ENCODE assay signal across 9 mouse cellular contexts in genomic region chr6:54812276-54812675, GRCm38 (mm10). TPM values are rescaled to one million over a fixed set of nuclear protein-coding genes. Genes with fewer than 3 reads are reported as not detected.
DNase-seq lines count a peak whose midpoint lies in the region; ATAC-seq lines count a peak whose summit lies in the region.
"Had no signal": no experiment of that assay in that cellular context is flagged by ENCODE, and none has a peak within 500 bp of the region (broad histone marks: within the 10 kb centered on the region; RNA-seq: fewer than 3 reads in every experiment).

No protein-coding gene starts in this region.

- no peak for ATAC-seq in lung, embryonic 15.5 days (ENCODE audit: borderline replicate concordance, extremely low read depth, low FRiP score, low TSS enrichment)

- no peak overlapping the region for H3K4me3 ChIP-seq in lung, embryonic 15.5 days
- H3K4me3 ChIP-seq: embryonic facial prominence, embryonic 12.5 days had no signal

- no peaks in the 10 kb centered on the region for H3K36me3 ChIP-seq in lung, embryonic 15.5 days
- H3K36me3 ChIP-seq: embryonic facial prominence, embryonic 12.5 days had no signal

- DNase-seq in adrenal gland, postnatal 10 days, result peak; percentile 41
- DNase-seq in adrenal gland, adult (ENCODE audit: inconsistent age in 2 of 2, low spot score in 1 of 2), result no peak
- peak; percentile 37 for DNase-seq in left cerebral cortex, postnatal 4 days
- DNase-seq in left cerebral cortex, postnatal 25 days (ENCODE audit: low spot score in 2 of 2), result no peak
- DNase-seq in gastrocnemius, postnatal 14 days, result peak; percentile 43
- DNase-seq in spleen, postnatal 10 days (ENCODE audit: low spot score in 2 of 2), result no peak
- DNase-seq in thymus, postnatal 4 days, result no peak

- H3K4me2 ChIP-seq in lung, embryonic 15.5 days, result peak overlapping the region; percentile 32
- H3K4me2 ChIP-seq: embryonic facial prominence, embryonic 12.5 days had no signal

- intact Hi-C loops in left cerebral cortex, postnatal 4 days (cut with DNase I), result loop anchor here (10.0 kb wide), 1 partner anchor 183 kb away; the partner anchor contains the start of gene Ggct
- intact Hi-C loops in left cerebral cortex, postnatal 25 days (cut with DNase I), result no loop called here
- intact Hi-C loops in gastrocnemius, postnatal 14 days (cut with DNase I; ENCODE audit: low total_unique reads), result no loop called here

- H3K9ac ChIP-seq in lung, embryonic 15.5 days, result no peak overlapping the region
- H3K9ac ChIP-seq: embryonic facial prominence, embryonic 12.5 days had no signal

- H3K4me1 ChIP-seq in lung, embryonic 15.5 days, result peaks cover 19% of the 10 kb centered on the region
- H3K4me1 ChIP-seq: embryonic facial prominence, embryonic 12.5 days had no signal

- WGBS in lung, embryonic 15.5 days, result 44% methylated on average over 6 of the region's 6 CpGs

- H3K9me3 ChIP-seq in lung, embryonic 15.5 days, result no peaks in the 10 kb centered on the region
- H3K9me3 ChIP-seq: embryonic facial prominence, embryonic 12.5 days had no signal

- H3K27me3 ChIP-seq in lung, embryonic 15.5 days, result no peaks in the 10 kb centered on the region
- H3K27me3 ChIP-seq: embryonic facial prominence, embryonic 12.5 days had no signal

- H3K27ac ChIP-seq in lung, embryonic 15.5 days, result peak overlapping the region; percentile 65
- H3K27ac ChIP-seq: embryonic facial prominence, embryonic 12.5 days had no signal

RNA-seq across cellular contexts. Expression of gene Znrf2, which starts 4.4 kb away (rescaled TPM):
- total RNA-seq in adrenal gland, postnatal 10 days (2021), result 10 to 100 TPM; 25.5 to 31.6 TPM
- 10 to 100 TPM; 62.1 to 65.2 TPM for total RNA-seq in left cerebral cortex, postnatal 4 days (2021)
- 10 to 100 TPM; 16.0 to 18.1 TPM for total RNA-seq in left cerebral cortex, postnatal 25 days (2021)
- total RNA-seq in gastrocnemius, postnatal 14 days (2021), result 1 to 10 TPM; 8.1 to 9.6 TPM
- polyA plus RNA-seq in lung, embryonic 15.5 days (2015; fragmentation: Nextera tagmentation; extraction: Ambion mirVana), result 3.4 and 3.6 TPM in 2 replicates

Comparison
In these comparisons a context has a peak if more than half of its experiments do, and no peak if none do; other contexts are left out.
1. DNase-seq: peak in adrenal gland, postnatal 10 days (single experiment), left cerebral cortex, postnatal 4 days (single experiment) and gastrocnemius, postnatal 14 days (single experiment); none in adrenal gland, adult (0 of 2), left cerebral cortex, postnatal 25 days (0 of 2), spleen, postnatal 10 days (0 of 2) and thymus, postnatal 4 days (single experiment).